Mouse (Mus musculus) gastrocnemius, postnatal 10 days (tissue): ENCODE measurements around the gene Barx2. TPM values are rescaled to one million over a fixed set of nuclear protein-coding genes. Genes with fewer than 3 reads are reported as not detected.

Experiments used
- DNase-seq: peaks from one replicate; pipeline ENCODE4 v3.0.0; 2021; ENCODE audit warnings: mixed read lengths
- total RNA-seq, 2 experiments: library from RNA; stranded (reverse); gene quantifications; 2 replicates each; pipeline ENCODE4 v1.2.3; 2021

Gene Barx2
- total RNA-seq, 2 experiments from 2014 or later, result 10.5 to 10.7 TPM

GRCm38 (mm10) chr9:31802641-31803040, 110.6 kb downstream of the Barx2 start:
- no peak for DNase-seq

Other genes starting within 250 kb of the Barx2 start
- 10 to 100 TPM; 23.4 to 29.5 TPM for gene Arhgap32, start 202.7 kb upstream of the Barx2 start, total RNA-seq